Mouse (Mus musculus) regulatory T cell (primary cell): ENCODE measurements around the gene Hcrtr1.

ENCODE experiments used
- in situ Hi-C: fragments of 300-600 bp; cut with MboI, MseI; formaldehyde crosslinking; loops from one replicate; pipeline ENCODE4 v1.15.1; 2025; ENCODE audit warnings: high pct_unique_total_duplicates

Gene Hcrtr1

DNA sequence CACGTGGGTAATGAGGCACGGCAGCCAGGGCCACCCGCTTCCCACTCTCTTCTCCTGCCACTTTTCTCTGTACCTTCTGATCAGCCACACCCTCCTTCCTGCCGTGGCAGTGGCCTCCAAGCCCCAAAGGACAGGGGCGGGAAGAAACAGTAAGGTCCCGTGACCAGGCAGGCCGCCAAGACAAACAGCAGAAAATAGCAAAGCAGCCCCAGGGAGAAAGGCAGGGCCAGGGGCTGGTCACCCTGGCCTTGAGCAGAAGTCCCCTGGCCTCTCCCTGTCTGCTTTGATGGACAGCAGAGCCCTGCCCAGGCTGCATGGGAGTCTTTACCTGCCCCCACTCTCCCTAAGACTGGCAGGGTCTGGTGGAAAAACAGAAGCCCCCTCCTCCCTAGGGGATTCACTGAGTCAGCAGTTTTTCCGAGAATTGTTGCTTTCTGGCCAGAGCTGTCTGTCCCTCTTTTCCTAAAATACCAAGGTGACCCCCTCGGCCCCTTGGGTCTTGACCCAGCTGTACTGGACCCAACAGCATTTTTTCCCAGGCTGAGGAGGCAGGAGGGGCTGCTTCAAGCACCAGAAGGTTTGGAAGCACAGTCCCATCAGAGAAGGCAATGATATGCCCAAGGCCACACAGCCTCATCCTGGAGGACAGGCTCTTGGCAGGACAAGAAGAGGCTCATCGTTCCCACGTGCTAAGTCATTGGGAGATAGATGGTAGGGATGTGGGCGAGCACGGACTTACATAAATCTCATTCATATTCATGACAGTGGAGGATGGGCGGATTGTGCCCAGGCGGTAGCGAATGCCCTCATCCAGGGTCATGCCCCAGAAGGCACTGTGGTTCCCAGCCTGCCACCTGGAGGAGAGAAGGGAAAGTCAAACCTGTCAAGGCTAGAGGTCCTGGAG is 29.4 kb upstream of the Hcrtr1 start:
- in situ Hi-C loops: no loop called here

DNA sequence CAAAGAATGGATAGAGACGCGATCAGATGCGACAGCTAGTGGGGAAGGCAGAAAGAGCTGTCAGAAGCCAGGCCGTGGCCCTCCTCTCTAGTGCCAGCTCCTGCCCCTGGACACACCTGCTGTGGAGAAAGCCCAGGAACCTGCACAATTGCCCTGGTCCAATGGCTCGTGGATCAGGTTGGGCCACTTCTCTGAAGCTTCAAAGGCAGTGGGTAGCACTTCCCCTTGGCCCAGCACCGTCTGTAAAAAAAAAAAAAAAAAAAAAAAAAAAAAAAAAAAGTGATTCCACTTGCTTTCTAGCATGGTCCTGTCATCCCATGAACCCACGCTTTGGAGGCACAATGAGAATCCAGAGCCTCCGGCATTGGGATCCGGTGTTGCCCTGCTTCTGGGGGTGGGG is 28.7 kb upstream of the Hcrtr1 start:
- in situ Hi-C loops: no loop called here

DNA sequence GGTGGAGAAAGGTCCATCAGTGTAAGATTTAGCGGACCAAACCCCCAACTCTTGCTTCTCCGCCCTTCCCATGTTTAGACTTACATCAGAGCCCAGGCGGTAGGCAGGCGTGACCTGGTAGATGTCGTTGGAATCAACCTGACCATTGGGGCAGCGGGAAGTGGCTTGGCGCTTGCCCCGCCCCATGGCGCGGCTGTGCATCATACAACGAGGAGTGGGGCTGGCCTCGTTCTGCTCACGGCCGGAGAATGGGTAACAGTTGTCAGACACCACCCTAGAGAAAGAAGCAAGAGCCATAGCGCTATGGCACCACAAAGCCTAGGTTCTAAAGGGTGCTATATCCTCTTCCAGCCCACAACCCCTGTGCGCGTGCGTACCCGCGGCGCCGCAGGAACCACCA is 28.2 kb upstream of the Hcrtr1 start:
- in situ Hi-C loops: no loop called here

- in situ Hi-C loops: no loop called here
These were observed 27.4 kb upstream of the Hcrtr1 start for GRCm38 (mm10) chr4:130166592-130166991.

GRCm38 (mm10) chr4:130166061-130166460 is 26.9 kb upstream of the Hcrtr1 start:
- in situ Hi-C loops: no loop called here

GRCm38 (mm10) chr4:130164121-130164520 is 25.0 kb upstream of the Hcrtr1 start:
- in situ Hi-C loops: no loop called here

GRCm38 (mm10) chr4:130163391-130163861 is 24.3 kb upstream of the Hcrtr1 start:
- in situ Hi-C loops: no loop called here

DNA sequence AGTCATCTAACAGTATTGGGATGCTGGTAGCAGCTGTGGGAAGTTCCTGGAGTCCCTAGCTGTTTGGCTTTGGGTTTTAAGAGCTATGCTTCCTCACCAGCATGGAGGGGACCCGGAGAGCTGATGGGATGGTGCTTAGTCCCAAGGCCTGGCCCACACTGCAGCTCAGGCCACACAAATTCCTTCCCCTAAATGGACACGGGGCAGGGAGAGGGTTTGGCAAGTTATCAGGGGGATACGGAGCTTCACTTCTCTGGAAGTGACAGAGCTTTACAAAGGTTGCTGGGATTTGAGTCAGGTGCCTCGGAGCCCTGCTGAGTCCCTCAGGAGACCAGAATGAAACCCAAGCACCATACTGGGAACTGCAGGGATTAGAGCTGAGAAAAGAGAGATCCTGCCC is 22.2 kb upstream of the Hcrtr1 start:
- in situ Hi-C loops: no loop called here

DNA sequence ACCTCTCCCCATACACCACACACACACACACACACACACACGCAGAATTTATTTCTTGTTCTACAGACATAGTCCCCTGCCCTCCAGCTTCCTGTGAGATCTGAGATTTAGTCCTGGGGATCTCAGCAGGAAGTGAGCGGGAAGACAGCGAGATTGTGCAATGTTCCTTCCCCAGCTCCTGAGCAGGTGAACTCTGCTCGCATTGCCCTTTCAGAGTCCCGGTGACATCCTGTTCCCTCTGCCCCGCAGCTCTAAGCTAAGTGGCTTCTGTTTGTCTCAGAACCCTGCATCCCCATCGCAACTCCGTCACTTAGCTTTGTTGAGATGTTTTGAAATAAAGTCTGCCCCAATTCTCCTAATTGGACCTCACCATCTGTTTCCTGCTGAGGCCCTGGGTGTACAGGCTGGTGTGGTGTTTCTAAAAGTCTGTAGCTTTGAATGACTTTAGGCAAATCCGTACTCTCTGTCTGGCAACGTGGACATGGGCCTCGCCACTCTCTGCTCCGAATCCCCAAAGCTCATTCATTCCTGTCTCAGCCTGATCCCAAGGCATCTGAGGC is 17.7 kb upstream of the Hcrtr1 start:
- in situ Hi-C loops: no loop called here

DNA sequence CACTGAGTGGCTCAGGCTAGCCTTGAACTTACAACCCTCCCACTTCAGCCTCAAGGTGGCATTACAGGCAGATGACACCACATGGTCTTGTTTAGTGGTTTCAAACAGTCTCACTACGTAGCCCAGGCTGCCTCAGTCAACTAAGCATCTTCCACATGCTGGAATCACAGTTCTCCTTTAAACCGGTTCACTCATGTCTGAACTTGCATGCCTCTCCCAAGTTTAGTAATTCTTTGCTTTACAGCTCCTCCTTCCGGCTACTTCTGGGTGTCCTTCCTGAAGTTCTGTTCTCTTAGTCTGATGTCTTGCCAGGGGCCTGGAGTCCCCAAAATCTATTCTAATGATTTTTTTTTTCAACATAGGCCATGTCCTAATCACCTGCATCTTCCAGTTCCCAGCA is 15.1 kb upstream of the Hcrtr1 start:
- in situ Hi-C loops: no loop called here

GRCm38 (mm10) chr4:130148405-130148804 is 9.2 kb upstream of the Hcrtr1 start:
- in situ Hi-C loops: no loop called here

- in situ Hi-C loops: no loop called here
These were observed 2.6 kb upstream of the Hcrtr1 start for GRCm38 (mm10) chr4:130141786-130142185.

GRCm38 (mm10) chr4:130140992-130141402 is 1.8 kb upstream of the Hcrtr1 start:
- in situ Hi-C loops: no loop called here

GRCm38 (mm10) chr4:130138441-130139213 is 532 bp downstream of the Hcrtr1 start:
- in situ Hi-C loops: no loop called here

DNA sequence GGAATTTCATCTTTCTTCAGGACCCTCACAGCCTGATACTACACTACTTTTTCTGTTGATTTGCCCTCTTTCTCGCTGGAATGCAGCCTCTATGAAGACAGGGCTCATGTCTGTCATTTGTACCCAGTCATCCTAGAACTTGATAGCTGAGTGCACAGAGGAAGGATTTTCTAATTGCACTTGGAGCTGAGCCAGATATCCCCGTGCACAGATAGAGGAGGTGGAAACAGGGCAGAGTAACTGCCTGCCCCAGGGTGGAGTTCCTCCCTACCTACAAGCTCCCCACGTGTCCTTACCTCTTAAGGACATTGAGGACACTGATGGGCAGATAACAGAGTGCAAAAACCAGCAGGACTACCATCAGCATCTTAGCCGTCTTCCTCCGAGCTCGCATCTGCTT is 5.8 kb downstream of the Hcrtr1 start:
- in situ Hi-C loops: no loop called here

DNA sequence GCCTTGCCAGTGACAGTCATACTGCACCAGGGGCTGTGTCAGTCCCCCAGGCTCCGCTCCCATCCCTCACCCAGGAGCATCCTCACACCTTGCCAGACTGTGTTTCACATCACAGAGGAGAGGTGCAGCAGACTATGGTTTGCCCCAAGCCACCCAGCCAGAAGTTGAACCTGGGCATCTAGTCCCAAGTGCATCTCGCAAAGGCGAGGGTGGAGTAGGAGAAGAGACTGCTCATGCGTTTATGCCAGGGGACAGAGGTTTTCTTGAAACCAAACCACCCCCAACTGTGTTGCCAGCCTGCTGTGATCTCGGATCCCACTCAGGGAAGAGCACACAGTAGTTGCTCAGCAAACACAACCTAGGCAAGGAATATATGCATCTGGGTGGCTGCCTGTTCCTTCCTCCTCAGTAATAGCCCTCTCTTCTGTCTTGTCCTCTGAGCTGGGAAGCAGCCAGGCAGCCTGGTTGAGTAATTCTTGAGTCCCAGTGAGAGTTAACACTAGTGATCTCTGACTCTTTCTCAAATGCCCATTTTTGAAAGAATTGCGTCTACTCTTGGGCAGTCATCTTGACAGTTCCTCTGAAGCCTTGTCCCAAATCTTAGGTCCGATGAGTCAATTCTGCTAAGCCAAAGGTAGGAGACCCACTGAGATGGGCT is 7.6 kb downstream of the Hcrtr1 start:
- in situ Hi-C loops: no loop called here

GRCm38 (mm10) chr4:130130641-130131350 is 8.4 kb downstream of the Hcrtr1 start:
- in situ Hi-C loops: no loop called here

GRCm38 (mm10) chr4:130130082-130130481 is 9.1 kb downstream of the Hcrtr1 start:
- in situ Hi-C loops: no loop called here

GRCm38 (mm10) chr4:130128907-130129306 is 10.3 kb downstream of the Hcrtr1 start:
- in situ Hi-C loops: no loop called here

DNA sequence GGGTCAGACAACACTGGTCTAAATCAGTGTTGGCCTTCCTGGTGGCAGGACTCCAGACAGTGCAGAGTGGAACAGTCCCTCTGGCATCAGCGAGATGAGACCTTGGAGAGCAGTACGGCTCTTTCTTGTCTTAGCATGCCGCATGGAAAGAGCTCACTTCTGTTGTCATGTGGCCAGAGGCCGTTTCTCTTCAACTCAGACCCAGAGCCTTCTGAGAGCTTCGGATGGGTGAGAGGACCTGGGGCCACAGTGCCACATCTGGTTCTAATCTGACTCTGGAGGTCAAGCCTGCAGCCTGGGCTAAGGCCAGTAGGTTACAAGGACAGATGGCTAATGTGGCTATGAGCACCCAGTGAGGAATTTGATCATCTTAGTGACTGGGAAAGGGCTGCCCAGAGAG is 13.2 kb downstream of the Hcrtr1 start:
- in situ Hi-C loops: no loop called here

DNA sequence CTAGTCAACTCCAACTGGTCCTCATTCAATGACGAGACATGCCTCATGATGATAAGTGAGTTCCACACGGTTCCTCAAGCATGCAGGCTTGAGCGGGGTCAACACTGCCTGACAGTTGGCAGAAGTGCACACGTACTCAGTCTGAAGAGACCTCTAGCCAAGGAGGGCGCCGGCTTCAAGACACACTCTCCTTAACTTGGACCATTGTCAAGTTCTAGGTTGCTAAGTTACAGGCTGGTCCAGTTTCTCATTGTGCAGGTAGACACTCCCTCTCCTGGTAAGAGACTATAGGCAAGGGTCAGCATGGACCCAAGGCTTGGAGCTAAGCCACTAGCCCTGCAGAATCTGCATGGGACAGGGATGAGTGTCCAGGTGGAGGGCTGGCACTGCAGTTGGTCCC is 14.0 kb downstream of the Hcrtr1 start:
- in situ Hi-C loops: no loop called here
